Mouse (Mus musculus) cerebellum, postnatal 4 days (tissue): ENCODE data around the gene Zbtb41.
"Not testable (repeated sequence)": the region's sequence is repeated elsewhere in the genome, so short reads cannot be mapped to it uniquely, and the experiment has no call there.

Experiments used
- DNase-seq, 2 experiments: peaks; one replicate each; pipeline ENCODE4 v3.0.0; 2022; ENCODE audit warnings: low spot score in 2 of 2, mixed read lengths in 1 of 2

The Zbtb41 gene

DNA sequence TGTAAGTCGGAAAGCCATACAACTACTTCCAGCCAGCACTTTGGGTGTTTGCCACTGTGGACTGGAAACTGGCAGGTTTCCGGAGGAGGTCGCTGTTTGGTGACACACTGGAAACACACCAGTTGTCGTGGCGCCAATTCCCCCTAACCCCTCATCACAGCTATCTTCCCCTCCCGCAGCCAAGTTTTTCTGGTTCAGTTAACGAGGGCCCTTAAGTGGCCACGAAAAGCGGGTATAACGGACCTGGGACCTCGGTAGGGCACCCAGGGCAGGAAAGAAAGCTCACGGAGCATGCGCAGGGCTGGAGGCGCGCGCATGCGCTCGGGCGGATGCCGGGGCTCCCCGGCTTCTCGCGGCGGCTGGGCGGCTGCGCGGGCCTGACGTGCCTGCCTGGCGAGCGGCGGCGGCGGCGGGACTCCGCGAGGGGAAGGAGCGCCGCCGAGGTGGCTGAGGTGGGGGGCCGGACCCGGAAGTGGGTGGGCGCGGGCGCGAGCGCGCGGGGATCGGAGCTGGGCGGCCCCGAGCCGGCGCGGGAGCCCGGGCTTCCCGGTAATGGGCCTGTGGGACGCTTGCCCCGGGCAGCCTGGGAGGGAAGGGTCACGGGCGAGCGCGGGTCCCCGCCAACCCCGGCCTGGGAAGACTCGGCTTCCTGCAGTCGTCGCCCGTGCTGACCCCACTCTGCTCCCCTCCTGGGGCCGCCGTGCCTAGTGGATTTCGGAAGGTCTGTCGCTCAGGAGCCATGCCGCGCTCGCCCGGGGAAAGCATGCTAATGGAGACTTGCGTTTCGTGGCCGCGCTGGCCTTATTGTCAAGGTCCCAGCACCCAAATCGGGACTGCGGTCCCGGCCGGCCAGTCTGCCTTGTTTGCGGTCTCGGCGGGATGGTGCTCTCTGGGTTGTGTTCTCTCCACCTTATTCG, at the start of gene Zbtb41:
TSS of gene Zbtb41 (plus strand) at position 414 of the 917 bp plus-strand sequence.
- peak; percentile 67 to 89 for DNase-seq

- no peak for DNase-seq
These were observed 46.2 kb upstream of the Zbtb41 start for GRCm38 (mm10) chr1:139375900-139376299.

DNA sequence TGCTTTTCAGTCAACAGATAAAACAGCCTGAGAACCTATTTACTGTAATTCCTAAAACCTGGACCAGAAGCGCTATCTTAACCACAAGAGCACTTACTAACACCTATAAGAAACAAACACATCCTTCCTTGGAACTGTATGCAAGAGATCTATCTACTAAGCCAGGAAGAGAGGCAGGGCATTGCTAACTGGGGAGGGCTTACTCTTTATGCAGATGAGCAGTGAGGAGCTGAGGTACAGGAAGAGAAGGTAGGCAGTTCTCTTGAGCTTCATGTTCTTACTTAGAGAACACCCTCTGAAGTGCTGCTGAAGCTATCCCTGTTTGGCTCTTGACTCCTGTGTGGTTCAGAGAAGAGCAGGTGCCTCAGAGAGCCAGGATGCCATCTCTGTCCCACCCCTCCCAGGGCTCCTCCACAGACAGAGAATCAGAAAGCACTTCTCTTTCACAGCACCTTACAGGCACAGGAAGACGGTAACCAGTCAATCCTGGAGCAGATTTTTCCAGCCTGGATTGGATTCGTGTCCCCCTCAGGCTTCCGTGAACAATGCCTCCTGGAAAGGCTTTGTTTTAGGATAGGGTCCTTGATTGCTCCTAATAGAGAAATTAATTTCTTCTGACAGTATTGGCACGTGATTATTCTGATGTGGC, 45.3 kb upstream of the Zbtb41 start, which contains the start of gene Crb1:
TSS of gene Crb1 (minus strand) at position 463 of the 649 bp plus-strand sequence.
- DNase-seq = no peak

GRCm38 (mm10) chr1:139378861-139379620, 43.0 kb upstream of the Zbtb41 start:
- DNase-seq = no peak

DNA sequence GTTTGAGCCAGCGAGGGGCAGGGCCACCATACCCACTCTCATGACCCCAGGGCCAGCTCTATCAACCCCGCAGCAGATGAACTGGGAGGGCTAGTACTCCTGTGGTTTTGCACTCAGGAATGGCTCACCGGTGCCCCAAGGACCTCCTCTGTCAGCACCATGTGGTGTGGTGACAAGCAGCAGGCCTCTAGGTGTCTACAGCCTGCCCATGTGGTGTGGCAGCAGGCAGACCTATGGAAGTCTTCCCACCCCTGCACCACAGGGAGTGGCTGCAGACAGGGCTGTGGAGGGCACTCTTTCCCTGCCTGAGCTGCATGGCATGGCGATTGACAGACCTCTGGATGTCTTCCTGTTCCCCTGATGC, 42.5 kb upstream of the Zbtb41 start:
- DNase-seq = no peak

GRCm38 (mm10) chr1:139391747-139392146, 30.3 kb upstream of the Zbtb41 start:
- DNase-seq = no peak

GRCm38 (mm10) chr1:139396589-139396988, 25.5 kb upstream of the Zbtb41 start:
- no peak for DNase-seq

GRCm38 (mm10) chr1:139405766-139406165, 16.3 kb upstream of the Zbtb41 start:
- DNase-seq = no peak

DNA sequence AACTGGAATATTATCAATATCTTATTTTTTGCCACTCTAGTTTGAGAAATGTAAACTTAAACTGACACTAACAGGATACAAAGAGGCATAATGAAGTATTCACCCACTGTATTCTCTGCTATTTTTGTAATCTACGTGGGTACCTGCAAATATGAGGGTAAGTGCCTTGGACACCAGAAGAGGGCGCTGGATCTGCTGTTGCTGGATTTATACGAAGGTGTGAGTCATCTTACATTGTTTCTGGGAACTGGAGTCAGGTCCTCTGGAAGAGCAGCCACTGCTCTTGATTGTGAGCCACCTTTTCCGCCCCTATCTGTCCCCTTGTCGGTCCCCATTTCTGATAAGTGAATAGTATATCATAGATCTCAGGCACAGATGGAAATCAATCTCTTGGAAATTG, 14.4 kb upstream of the Zbtb41 start:
- no peak for DNase-seq

DNA sequence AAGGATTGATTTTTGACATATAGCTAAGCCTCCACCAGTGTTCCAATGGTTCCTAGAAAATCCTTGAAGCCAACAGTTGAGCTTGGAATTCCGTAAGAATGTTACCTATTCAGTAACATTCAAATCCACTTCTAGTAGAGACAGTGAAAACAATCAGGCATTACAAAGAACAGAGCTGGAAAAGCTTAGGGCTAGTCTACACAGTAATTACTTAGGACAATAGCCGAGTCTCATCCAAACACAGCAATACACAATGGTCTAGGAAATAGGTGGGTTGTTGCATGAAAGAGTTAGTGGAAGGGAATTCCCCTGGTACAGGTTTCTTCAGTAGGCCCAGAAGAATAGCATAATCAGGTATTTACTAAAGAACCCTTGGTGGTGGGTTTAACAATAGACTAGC, 9.7 kb upstream of the Zbtb41 start:
- not testable (repeated sequence) for DNase-seq

DNA sequence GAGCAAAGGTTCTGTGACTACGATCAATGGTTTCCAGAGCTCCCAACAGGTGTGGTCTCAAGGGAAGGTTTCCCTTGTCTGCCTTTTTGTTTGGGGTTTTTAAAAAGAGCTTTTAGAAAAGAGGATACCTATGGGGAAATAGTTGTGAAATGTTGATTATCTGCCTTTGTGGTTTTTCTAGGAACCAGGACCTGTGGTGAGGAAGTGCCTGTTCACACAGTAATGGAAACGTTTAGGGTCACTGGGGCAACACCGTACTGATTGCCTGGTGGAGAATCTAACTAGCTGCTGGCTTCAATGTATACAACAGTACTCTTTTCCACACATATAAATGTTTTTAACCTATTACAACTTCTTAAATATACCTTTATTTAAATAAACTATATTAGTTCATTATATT, 8.6 kb upstream of the Zbtb41 start:
- no peak for DNase-seq

- no peak for DNase-seq
These were observed 590 bp upstream of the Zbtb41 start for GRCm38 (mm10) chr1:139421521-139421874.

DNA sequence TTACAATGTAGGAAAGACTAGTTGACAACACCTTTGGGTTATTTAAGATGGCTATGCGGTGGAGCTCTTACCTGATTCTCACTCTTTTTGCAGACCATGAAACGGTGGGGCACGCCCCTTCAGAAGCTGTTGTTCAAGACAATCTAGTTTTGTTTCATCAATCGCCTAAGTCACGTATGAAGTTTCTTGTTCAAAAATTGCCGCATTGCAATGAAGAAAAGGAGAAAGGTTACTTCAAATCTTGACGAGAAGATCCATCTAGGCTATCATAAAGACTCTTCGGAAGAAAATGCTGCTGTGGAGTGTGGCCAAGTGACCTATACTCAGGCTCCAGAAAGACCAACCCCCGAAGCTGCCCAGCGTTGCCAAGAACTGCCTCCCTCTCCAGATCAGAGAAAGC, 853 bp downstream of the Zbtb41 start:
- peak in 1 of 2 experiments; percentile 6 for DNase-seq

DNA sequence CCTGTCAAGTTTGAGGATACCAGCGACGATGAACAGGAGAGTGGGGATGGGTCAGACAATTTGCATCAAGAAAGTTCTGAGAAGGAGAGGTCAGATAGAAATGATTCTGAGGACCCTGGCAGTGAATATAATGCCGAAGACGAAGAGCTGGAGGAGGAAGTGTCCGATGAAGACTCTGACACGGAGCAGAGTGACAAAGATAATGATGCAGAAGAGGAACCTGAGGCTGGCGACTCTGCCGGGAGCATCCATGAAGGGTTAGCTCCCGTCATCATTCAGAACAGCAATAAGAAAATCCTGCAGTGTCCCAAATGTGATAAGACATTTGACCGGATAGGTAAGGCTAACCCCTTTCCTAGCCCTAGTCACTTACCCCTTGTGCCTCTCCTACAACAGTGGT, 1.8 kb downstream of the Zbtb41 start:
- no peak for DNase-seq

- no peak for DNase-seq
These were observed 2.9 kb downstream of the Zbtb41 start for GRCm38 (mm10) chr1:139425006-139425405.

GRCm38 (mm10) chr1:139438373-139438772, 16.3 kb downstream of the Zbtb41 start:
- peak in 1 of 2 experiments; percentile 30 for DNase-seq

DNA sequence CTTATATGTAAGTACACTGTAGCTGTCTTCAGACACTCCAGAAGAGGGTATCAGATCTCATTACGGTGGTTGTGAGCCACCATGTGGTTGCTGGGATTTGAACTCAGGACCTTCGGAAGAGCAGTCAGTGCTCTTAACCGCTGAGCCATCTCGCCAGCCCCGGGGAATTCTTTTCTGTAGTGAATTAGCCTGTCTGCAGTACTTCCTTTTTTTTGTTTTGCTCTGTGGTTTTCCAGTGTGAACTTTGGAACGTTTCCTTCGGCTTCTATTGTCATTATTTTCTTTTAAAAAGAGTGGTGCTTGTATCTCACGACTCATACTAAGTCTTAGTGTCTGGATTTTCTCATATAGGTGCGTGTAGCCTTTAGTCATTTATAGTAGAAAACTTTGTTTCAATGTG, 21.0 kb downstream of the Zbtb41 start:
- DNase-seq = not testable (repeated sequence)

DNA sequence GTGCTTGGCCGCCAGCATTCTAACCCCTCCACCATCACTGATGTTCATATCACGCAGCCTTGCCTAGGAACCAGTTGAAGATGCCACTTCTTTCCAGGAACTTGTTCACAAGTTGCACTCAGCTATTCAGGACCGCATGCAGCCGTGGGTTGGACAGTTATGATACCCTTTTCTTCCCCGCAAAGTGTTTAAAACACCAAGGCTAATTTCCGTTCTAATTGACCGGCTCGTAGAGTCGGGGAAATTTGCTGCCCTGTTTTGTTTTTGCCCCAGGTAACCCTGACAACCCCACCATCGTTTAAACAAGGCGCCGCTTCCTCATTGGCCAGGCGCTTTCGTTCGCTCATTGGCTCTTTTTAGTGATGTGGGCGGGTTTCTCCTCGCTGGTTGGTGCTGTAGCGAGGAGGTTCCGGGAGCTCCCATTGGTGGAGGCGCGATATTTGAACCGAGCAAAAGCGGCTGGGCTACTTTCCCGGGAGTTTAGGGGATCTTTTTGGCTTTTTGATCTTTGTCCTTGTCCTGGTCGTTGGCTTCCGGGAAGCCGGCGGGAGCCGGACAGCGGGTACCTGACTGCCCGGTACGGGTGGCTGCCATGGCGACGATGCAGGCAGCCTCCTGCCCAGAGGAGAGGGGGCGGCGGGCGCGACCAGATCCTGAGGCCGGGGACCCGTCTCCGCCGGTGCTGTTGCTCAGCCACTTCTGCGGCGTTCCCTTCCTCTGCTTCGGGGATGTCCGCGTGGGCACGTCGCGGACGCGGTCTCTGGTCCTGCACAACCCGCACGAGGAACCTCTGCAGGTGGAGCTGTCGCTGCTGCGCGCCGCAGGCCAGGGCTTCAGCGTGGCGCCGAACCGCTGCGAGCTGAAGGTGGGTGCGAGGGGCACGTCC, 32.5 kb downstream of the Zbtb41 start, which contains the start of gene Aspm:
TSS of gene Aspm (plus strand) at position 433 of the 886 bp plus-strand sequence.
- peak; percentile 80 to 87 for DNase-seq

GRCm38 (mm10) chr1:139455226-139455869, 33.3 kb downstream of the Zbtb41 start:
- DNase-seq = no peak

DNA sequence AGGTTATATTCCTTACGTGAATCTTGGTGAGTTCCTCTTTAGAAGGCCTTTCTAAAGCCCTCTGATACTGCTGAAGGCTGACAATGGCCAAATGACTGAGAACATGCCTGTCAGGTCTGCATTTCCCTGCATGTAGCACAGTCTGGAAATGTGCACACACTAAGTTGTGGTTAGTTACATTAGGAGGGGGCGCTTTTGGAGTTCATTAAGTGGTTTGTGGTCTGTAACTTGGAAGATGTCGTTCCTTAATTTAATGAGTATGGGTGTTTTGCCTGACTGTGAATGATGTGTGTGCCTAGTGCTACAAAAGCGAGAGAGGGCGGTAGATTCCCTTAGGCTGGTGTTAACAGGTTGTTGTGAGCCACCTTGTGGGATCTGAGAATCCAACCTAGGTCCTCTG, 38.7 kb downstream of the Zbtb41 start:
- no peak for DNase-seq

GRCm38 (mm10) chr1:139465936-139466335, 43.8 kb downstream of the Zbtb41 start:
- DNase-seq = no peak
